Mouse (Mus musculus): ENCODE data around the gene Olfr798.

The Olfr798 gene

DNA sequence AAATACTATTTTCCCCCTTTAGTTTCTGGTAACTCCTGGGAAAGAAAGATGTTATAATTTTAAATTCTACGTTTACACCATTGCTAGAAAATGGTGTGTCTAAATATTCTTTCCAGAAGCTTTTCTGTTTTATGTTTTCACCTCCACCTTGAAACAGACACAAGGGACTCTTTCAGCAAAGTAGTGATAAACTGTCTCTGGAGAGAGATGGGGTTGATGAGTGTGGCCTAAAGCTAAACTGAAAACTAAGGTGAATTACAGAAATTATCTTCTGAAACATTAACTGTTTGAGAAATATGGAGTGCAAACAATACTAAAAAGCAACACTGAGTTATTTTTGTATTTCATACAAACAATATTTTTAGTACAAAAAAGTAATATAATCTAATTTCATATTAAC, at the start of gene Olfr798:
Olfr798 (minus strand) TSS at position 101 of the 400 bp plus-strand sequence.
- no peak for DNase-seq

DNA sequence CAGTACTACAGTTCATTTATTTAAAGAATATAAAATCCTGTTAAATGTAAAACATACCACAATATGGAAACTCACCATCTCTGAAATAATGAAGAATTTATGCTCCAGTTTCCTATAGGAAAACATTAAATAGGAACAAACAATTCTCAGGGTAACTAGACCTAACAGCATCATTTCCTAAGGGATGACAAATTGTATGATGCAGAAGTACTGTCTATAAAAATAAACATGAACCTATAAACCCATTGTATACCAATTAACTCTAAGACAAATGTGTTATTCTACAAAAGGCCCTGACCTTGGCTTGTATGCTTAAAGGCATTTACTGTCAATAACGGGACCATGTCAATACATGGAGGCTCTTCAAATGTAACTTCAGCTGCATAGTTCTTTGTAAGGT, 46.0 kb upstream of the Olfr798 start, which contains the start of gene Olfr801:
Olfr801 (minus strand) TSS at position 101 of the 400 bp plus-strand sequence.
- DNase-seq = no peak

DNA sequence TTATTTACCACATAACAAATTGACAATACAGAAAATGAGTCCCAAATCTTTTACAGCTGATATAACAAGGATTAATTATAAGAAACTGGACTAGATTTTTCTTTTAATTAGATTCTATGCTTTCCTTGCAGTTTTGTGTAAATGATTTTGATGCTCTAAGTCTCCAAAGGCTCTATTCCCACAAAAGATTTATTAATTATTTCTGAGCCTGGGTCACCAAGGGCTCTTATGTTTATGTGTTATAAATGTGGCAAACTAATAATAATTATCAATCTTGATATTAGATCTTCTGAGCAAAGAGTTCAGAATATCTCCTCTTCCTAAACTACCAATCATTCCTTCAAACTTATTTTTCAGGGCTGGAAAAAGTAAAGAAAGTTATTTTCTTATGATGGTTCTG, 29.7 kb upstream of the Olfr798 start, which contains the start of gene Olfr800:
Olfr800 (plus strand) TSS at position 301 of the 400 bp plus-strand sequence.
- no peak for DNase-seq

DNA sequence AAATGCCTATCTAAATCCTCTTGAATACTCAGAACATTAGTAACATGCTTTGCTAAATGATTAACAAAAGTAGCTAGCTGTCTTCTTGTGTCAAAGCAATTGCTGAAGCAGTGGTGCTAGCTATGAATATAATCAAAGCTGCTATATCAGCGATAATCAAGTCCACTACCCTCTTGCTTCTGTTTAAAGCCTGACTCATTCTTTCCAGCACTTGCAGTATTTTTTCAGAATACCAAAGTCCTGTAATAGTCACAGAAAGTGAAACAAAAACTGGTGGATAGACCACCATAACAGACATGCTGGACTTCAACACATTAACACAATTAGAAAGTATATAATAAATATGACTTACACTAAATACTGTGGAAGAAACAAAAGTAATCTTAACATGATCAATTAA, 24.0 kb upstream of the Olfr798 start:
- no peak for DNase-seq

DNA sequence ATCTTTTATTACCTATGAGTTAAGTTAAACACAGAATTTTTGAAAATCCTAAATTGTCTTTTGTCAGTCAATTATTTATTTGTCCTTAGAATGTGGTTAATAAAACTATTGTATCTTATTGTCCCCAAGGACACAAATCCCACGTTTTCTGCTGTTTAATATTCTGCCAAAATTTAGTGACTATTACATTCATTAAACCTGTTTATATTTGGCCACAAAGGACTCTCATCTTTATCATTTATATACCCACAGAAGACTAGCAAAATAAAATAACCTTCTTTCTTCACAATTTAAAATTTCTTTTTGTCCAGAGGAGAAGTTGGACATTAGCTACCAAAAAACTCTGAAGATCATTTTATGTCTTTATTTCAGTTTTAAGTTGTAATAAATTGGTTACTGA, 9.4 kb upstream of the Olfr798 start, which contains the start of gene Olfr799:
Olfr799 (plus strand) TSS at position 301 of the 400 bp plus-strand sequence.
- DNase-seq = no peak

DNA sequence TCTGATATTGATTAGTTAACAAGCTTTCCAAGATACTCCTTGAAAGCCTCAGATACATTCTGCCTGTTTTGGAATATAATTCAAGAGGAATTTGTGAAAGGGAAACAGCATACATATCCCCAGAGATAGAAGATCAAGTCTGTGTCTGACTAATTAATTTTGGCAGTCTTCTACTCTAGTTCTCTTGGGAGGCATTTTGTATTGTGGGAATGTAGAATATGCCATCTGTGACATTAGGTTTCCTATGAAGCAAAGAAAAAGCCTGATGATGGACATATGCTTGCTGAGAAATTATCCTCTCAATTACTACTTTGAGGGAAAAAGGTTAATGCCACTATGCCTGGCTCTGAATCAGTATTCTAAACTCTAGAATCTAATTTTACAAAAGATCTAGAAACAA, 4.5 kb downstream of the Olfr798 start:
- no peak for DNase-seq

DNA sequence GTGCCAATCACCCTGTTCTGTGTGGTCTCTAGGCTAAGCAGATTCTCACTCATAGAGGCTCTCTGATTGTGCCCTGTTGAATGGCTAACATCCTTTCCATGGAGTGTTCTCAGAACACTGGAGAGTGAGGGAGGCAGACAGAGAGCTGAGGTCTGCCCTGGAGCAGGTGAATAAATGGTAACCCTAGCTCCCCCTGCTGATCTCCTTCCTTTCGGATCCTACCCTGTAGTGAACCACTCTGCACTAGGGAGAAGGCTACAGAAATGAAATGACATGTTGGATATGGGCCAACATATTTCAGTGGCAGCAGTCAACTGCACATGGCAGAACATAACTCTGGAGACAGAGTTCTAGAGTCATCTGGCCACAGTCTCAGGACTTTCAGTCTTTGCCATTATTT, 6.0 kb downstream of the Olfr798 start:
- no peak for DNase-seq

DNA sequence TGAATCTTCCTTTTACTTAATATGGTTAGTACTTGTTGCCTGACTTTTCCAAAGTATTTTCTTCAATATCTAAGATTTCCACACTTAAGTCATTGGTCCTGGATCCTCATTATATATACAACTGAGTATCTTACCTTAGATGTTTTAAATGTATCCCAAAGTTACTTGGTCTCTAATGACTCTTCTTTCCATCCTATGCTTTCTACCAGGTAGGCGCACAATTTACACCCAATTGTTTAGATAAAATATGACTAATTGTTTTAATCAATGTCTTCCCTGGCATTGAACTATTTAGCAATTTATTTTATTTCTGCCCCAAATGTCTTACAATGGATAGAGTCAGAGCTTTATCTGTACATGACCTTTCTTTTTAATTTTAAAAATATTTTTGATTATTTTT, 15.3 kb downstream of the Olfr798 start, which contains the start of gene Olfr796:
Olfr796 (minus strand) TSS at position 101 of the 400 bp plus-strand sequence.
- DNase-seq = no peak

DNA sequence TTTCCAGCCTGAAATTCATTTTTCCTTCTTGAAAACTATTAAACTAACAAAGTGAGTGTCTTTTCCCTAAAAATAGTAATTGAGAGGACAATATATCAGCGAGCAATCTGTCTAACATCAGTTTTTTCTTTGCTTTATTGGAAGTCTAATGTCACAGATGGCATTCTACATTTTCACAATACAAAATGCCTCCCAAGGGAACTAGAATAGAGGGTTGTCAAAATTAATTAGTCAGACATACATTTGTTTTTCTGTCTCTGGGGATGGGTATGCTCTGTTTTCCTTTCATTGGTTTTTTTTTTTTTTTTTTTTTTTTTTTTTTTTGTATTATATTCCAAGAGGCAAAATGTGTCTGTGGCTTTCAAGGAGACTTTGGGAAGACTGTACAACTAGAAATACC, 50.7 kb downstream of the Olfr798 start:
- DNase-seq = no peak
